Mouse (Mus musculus): ENCODE data around the gene Mpst.

GRCm38 (mm10) chr15:78452929-78453328 is 46.7 kb downstream of the Mpst start:
- no peak for TF ChIP-seq TBP (IDR thresholded peaks at IDR 0.05; ENCODE audit: low read depth, low read length)
- TF ChIP-seq MXI1 (IDR thresholded peaks at IDR 0.05; ENCODE audit: low read depth, low read length): no peak
